Mouse (Mus musculus) cerebellum, adult 2 months (tissue): Measurements from ENCODE around the gene Arhgap31. TPM values are rescaled to one million over a fixed set of nuclear protein-coding genes. Genes with fewer than 3 reads are reported as not detected.
"Not testable (repeated sequence)": the region's sequence is repeated elsewhere in the genome, so short reads cannot be mapped to it uniquely, and the experiment has no call there.

Source experiments
- DNase-seq, 2 experiments: peaks; one replicate each; pipeline ENCODE4 v3.0.0; 2021
- H3K27ac ChIP-seq: fragments of 200-500 bp; 2 replicates; pipeline ENCODE4 v1.5.1; 2012; ENCODE audit warnings: low read length, control low read depth, inconsistent platforms; ENCODE audit not compliant: insufficient read depth
- H3K27me3 ChIP-seq: fragments of 200-500 bp; 2 replicates; pipeline ENCODE4 v1.6.1; 2012; ENCODE audit warnings: inconsistent platforms, mild to moderate bottlenecking, low read length, moderate library complexity; ENCODE audit not compliant: control insufficient read depth, insufficient read depth
- H3K4me1 ChIP-seq: fragments of 200-500 bp; 2 replicates; pipeline ENCODE4 v1.6.1; 2011; ENCODE audit warnings: low read length; ENCODE audit not compliant: control insufficient read depth, insufficient read depth
- H3K4me3 ChIP-seq: fragments of 200-500 bp; replicated peaks from 2 replicates; pipeline ENCODE3; 2011; ENCODE audit warnings: mild to moderate bottlenecking, low read depth, low read length, control low read depth; ENCODE audit not compliant: insufficient read depth
- CTCF ChIP-seq: fragments of 200-500 bp; IDR thresholded peaks from 2 replicates; pipeline ENCODE4 v1.5.1; 2011; ENCODE audit warnings: low read depth, mild to moderate bottlenecking, control low read depth, low read length, moderate library complexity, borderline replicate concordance; ENCODE audit not compliant: insufficient read depth
- POLR2A ChIP-seq: fragments of 200-500 bp; IDR thresholded peaks from 2 replicates; pipeline ENCODE4 v1.6.1; 2011; ENCODE audit warnings: low read length, control low read depth, borderline replicate concordance; ENCODE audit not compliant: insufficient read depth
- WGBS: fragments of 180-500 bp; shearing (Covaris S2); methylation state at CpG from one replicate; pipeline ENCODE4 v1.1.7; 2018; 5-methylcytosine and 5-hydroxymethylcytosine counted together
- polyA plus RNA-seq: library from polyadenylated mRNA; depleted of rRNA; stranded (reverse); fragments of >200 nt; gene quantifications from 2 replicates; pipeline ENCODE4 v1.2.3, GENCODE M21; 2012

Arhgap31 gene
- polyA plus RNA-seq, 1 experiment, result 17.3 TPM

- DNase-seq, result no peak
- H3K27me3 ChIP-seq, result no peaks in the 10 kb centered on the region
- H3K27ac ChIP-seq, result no peak overlapping the region
- H3K4me1 ChIP-seq, result no peaks in the 10 kb centered on the region
- TF ChIP-seq POLR2A (no peak), CTCF (no peak)
- WGBS, result 89% methylated on average over 13 of the region's 13 CpGs
- H3K4me3 ChIP-seq, result peak overlapping the region; percentile 99
Measured at GRCm38 (mm10) chr16:38741204-38741903, 28.3 kb upstream of the Arhgap31 start.

GRCm38 (mm10) chr16:38730921-38731320 lies 17.8 kb upstream of the Arhgap31 start:
- TF ChIP-seq POLR2A (no peak), CTCF (no peak)
- WGBS, result 71% methylated on average over 8 of the region's 8 CpGs
- no peak overlapping the region for H3K27ac ChIP-seq
- H3K27me3 ChIP-seq, result no peaks in the 10 kb centered on the region
- no peak overlapping the region for H3K4me3 ChIP-seq
- no peaks in the 10 kb centered on the region for H3K4me1 ChIP-seq
- DNase-seq, result no peak

GRCm38 (mm10) chr16:38729610-38730288 lies 16.7 kb upstream of the Arhgap31 start:
- peak in 1 of 2 experiments; percentile 14 for DNase-seq
- H3K27me3 ChIP-seq, result no peaks in the 10 kb centered on the region
- no peak overlapping the region for H3K4me3 ChIP-seq
- H3K27ac ChIP-seq, result no peak overlapping the region
- WGBS, result 55% methylated on average over 15 of the region's 15 CpGs
- no peak for TF ChIP-seq POLR2A
- 0 out of 2 replicates have a peak, but pooled peaks have one; percentile 1 for TF ChIP-seq CTCF
- H3K4me1 ChIP-seq, result no peaks in the 10 kb centered on the region

GRCm38 (mm10) chr16:38729139-38729538 lies 16.1 kb upstream of the Arhgap31 start:
- Histone ChIP-seq H3K27me3 (no peaks in the 10 kb centered on the region), H3K4me1 (peaks cover 3% of the 10 kb centered on the region; the same call in 1 of the 2 replicates), H3K4me3 (no peak overlapping the region), H3K27ac (no peak overlapping the region)
- TF ChIP-seq POLR2A, result no peak
- TF ChIP-seq CTCF, result no peak
- DNase-seq, result no peak
- WGBS, result 79% methylated on average over 6 of the region's 6 CpGs

- WGBS, result 92% methylated on average over 15 of the region's 15 CpGs
- TF ChIP-seq POLR2A, result no peak
- no peak for TF ChIP-seq CTCF
Measured at GRCm38 (mm10) chr16:38728576-38729132, 15.6 kb upstream of the Arhgap31 start.

GRCm38 (mm10) chr16:38724974-38725373 lies 11.9 kb upstream of the Arhgap31 start:
- H3K4me1 ChIP-seq, result peaks cover 3% of the 10 kb centered on the region; the same call in 1 of the 2 replicates
- TF ChIP-seq CTCF, result no peak
- no peak for TF ChIP-seq POLR2A
- no peak overlapping the region for H3K4me3 ChIP-seq
- 29% methylated on average over 13 of the region's 13 CpGs for WGBS
- peak overlapping the region; percentile 5; the same call in 1 of the 2 replicates for H3K27ac ChIP-seq
- no peaks in the 10 kb centered on the region for H3K27me3 ChIP-seq
- DNase-seq, result no peak

More at GRCm38 (mm10) chr16:38728576-38729132, 15.6 kb upstream of the Arhgap31 start:
- Histone ChIP-seq H3K4me3 (no peak overlapping the region), H3K27me3 (no peaks in the 10 kb centered on the region), H3K27ac (no peak overlapping the region), H3K4me1 (peaks cover 3% of the 10 kb centered on the region; the same call in 1 of the 2 replicates)
- no peak for DNase-seq

- Histone ChIP-seq H3K27me3 (no peaks in the 10 kb centered on the region), H3K4me1 (peaks cover 3% of the 10 kb centered on the region; the same call in 1 of the 2 replicates), H3K4me3 (no peak overlapping the region), H3K27ac (peak overlapping the region; percentile 5; the same call in 1 of the 2 replicates)
- DNase-seq, result peak in 1 of 2 experiments; percentile 36
- 11% methylated on average over 8 of the region's 8 CpGs for WGBS
- TF ChIP-seq CTCF (no peak), POLR2A (no peak)
Measured at GRCm38 (mm10) chr16:38724256-38724655, 11.2 kb upstream of the Arhgap31 start.

GRCm38 (mm10) chr16:38721377-38721776 lies 8.3 kb upstream of the Arhgap31 start:
- 96% methylated on average over 9 of the region's 9 CpGs for WGBS
- no peak for TF ChIP-seq CTCF
- TF ChIP-seq POLR2A, result no peak

GRCm38 (mm10) chr16:38714259-38714526 lies 1.1 kb upstream of the Arhgap31 start:
- DNase-seq, H3K27me3 ChIP-seq, H3K4me1 ChIP-seq: not testable (repeated sequence)
- Histone ChIP-seq H3K4me3 (peak overlapping the region; percentile 47), H3K27ac (peak overlapping the region; percentile 61; the same call in 1 of the 2 replicates)
- WGBS, result 42% methylated on average over 11 of the region's 12 CpGs

More at GRCm38 (mm10) chr16:38721377-38721776, 8.3 kb upstream of the Arhgap31 start:
- Histone ChIP-seq H3K4me1 (peaks cover 3% of the 10 kb centered on the region; the same call in 1 of the 2 replicates), H3K27me3 (no peaks in the 10 kb centered on the region), H3K4me3 (no peak overlapping the region), H3K27ac (no peak overlapping the region)
- no peak for DNase-seq
